Mouse (Mus musculus): ENCODE measurements around the gene Sycp2.

Gene Sycp2

DNA sequence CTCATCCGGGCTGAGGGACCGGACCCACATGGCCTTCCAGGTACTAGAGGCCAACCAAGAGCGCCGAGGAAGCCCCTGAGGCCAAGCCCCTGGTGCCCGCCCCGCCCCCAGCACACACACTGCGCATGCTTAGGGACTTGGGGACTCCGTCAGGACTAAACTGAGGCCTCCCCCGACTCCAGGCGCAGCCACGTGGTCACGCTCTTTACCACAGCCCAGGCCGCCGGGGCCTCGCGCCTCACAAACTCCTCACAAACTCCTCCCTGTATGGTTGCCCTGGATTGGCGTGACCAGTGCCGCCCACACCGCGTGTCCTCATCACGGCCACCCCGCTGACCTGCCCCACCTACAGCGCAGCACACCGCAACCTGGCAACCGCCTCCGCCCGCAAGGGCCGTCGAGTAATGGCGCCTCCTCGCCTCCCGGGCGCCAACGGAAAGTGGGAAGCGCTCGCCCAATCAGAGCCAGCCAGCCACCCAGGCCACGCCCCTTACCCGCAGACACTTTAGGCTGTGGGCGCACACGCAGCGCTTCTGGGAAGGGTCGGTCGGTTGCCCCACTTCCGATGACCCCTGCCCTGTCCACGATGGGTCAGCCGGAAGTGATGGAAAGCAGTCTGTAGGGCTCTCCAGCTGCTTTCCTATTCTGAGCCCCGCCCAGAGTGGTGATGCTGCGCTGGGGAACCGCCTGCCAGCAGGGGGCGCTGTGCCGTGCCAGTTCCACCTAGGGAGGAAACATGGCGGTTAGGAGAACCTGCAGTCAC, at the start of gene Sycp2:
Gene Sycp2, minus strand, starts transcription at position 633 of the 763 bp plus-strand sequence.
- no peak for DNase-seq

GRCm38 (mm10) chr2:178454664-178455516, 47.4 kb upstream of the Sycp2 start:
- DNase-seq = peak; percentile 38

DNA sequence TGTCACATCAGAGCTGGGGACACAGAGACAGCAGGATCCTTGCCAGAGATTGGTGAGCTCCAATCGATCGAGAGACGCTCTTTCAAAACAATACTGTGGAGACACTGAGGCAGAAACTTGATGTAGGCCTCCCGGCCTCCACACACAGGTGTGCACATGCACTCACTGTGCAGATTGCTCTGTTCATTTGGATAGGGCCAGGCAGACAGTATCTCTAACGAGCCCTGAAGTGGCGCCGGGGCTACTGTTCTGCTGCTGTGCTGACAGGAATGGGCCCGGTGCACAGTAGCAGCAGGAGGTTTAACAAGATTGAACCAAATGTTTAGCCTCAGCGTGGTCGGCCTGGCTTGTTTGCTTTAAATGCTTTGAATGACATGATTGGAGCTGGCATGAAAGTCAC, 43.5 kb upstream of the Sycp2 start:
- DNase-seq = no peak

DNA sequence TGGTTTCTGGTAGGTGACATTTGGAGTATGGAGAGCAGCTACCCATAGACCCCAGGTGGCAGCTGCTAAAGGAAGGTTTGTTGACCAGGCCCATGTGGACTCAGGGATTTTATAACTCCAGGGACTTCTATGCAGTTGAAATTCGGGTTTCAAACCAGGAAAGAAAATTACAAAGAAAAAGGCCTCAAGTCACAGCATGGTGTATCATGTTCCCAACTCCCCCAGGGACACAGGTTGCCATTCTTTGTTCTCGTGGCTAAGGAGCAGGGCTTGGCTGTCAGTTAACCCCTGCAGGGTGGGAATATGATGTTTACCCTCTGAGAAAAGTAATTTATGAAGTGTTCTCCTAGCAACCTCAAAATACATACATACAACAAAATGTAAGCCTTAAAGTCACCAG, 42.8 kb upstream of the Sycp2 start:
- no peak for DNase-seq

DNA sequence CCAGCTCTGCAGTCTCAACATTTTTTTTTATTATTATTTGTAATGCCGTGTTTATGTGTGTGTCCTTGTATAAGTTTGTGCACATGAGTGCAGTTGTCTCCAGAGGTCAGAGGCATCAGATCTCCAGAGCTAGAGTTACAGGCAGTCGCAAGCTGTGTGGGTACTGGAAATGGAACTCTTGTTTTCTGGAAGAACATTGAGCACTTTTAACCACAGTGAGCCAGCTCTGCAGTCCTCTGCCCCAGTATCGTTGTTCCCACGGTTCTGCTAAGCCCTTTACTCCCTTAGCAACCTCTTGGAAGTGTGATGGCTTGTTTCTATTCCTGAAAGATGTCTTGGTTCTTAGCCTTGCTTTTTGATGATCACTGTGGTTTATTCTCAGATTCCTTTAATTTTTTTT, 41.9 kb upstream of the Sycp2 start:
- DNase-seq = no peak

DNA sequence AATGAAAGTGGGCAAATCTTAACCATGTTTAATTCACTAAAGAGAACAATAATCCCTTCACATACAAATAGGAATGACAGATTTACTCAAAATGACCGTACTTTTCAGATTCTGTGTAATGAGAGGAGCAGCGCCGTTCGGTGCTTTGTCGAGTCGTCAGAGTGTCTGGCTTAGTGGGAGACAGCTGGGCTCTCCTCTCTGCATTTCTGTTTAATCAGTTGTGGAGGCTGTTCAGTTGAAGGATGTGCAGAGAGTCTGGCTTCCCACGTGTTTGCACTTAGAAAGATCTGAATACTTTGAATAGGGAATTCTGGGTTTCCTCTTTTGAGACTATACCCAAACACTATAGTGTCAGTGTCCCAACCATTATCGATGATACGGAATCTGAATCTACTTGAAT, 29.8 kb upstream of the Sycp2 start:
- DNase-seq = no peak

DNA sequence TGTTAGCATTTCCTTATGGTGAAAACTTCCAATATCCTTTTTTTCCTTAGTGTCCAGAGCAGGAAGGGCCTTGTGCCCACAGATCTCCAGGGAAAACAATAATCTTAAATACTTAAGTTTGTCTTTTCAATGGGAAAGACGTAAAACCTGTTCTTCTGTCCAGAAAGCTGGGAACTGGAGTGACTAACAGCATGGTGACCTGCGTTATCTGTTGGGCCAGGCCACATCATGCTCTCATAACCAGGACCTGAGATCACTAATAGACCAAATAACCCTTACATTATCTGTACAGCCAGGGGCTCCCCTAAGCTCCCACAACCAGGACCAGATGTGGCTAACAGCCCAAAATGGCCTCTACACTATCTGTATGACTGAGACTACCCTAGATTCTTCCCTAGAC, 26.4 kb upstream of the Sycp2 start:
- DNase-seq = no peak

DNA sequence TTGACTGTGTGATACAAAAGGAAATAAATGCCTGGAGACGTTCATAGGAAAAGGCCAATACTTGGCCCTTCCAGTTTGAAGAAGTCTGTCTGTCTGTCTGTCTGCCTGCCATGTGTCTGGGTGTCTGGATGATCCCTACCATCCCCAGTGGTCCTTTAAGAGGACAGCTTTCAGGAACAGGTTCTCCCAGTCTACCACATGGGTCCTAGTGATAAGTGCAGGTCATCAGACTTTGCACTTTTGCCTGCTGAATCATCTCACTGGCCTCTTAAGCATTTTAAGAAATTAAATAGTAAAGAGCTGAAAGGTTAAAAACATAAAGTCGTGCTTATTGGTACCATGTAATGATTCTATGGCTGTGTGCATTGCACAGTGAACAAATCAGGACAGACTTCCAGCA, 26.0 kb upstream of the Sycp2 start:
- no peak for DNase-seq

- no peak for DNase-seq
These were observed 22.7 kb upstream of the Sycp2 start, which contains the start of gene Cdh26 for GRCm38 (mm10) chr2:178430231-178430630. Gene Cdh26 (plus strand): TSS chr2:178430531.

GRCm38 (mm10) chr2:178429426-178429825, 21.9 kb upstream of the Sycp2 start:
- DNase-seq = no peak

- no peak for DNase-seq
These were observed 21.2 kb upstream of the Sycp2 start for GRCm38 (mm10) chr2:178428676-178429075.

- no peak for DNase-seq
These were observed 20.7 kb upstream of the Sycp2 start for GRCm38 (mm10) chr2:178428183-178428582.

DNA sequence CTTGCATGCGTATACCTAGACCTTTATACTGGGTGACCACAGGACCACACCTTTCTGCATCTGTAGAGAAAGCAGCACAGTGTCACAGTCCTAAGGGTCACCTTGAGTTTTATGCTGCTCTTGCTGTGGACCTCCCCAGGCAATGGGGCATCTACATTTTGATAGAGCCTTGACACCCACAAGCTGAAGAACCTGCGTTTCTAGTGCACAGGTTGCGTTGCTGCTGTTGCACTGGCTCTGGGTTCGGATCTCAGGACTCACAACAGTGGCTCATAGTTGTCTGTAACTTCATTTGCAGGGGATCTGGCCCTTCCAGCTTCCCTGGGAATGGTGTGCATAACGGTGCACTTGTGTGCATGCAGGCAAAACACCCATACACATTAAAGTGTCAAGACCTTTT, 19.7 kb upstream of the Sycp2 start:
- DNase-seq = no peak

DNA sequence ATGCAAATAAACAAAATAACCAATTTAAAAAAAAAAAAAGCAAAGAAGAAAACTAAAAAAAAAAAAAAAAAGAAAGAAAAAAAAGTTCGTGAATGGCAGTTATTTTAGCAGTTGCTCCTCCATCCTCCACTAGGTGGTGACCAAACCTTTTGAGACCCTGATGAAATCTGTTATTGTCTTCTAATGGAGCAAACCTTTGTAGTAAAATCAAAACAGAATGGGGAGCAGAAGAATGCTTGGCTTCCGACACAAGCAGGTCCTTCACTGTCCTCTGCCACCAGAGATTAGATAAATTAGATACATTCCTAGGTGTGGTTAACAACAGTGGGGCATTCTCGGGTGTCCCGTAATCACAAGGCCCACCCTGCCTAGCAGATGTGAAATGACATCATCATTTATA, 18.7 kb upstream of the Sycp2 start:
- DNase-seq = peak; percentile 39

GRCm38 (mm10) chr2:178423223-178423622, 15.7 kb upstream of the Sycp2 start:
- DNase-seq = no peak

- no peak for DNase-seq
These were observed 14.7 kb upstream of the Sycp2 start for GRCm38 (mm10) chr2:178422186-178422585.

- DNase-seq = no peak
These were observed 14.1 kb upstream of the Sycp2 start for GRCm38 (mm10) chr2:178421603-178422002.

GRCm38 (mm10) chr2:178420576-178420975, 13.1 kb upstream of the Sycp2 start:
- DNase-seq = no peak

DNA sequence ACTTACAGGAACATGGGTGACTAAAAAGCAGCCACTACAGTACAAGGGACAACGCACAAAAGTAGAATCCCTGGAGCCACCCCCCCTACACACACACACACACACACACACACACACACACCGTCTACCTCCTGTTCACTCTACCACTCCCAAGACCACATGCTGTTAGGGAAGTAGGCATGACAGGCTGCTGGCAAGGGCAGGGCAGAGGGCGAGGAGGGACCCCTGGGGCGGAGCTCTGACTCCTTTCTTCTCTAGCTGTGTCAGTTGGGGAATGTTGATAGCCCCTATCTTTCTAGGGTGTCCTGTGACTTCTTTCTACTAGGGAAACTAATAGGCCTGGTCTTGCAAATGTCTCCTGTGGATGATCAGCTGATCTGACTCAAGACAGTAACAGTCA, 9.5 kb upstream of the Sycp2 start:
- DNase-seq = no peak

DNA sequence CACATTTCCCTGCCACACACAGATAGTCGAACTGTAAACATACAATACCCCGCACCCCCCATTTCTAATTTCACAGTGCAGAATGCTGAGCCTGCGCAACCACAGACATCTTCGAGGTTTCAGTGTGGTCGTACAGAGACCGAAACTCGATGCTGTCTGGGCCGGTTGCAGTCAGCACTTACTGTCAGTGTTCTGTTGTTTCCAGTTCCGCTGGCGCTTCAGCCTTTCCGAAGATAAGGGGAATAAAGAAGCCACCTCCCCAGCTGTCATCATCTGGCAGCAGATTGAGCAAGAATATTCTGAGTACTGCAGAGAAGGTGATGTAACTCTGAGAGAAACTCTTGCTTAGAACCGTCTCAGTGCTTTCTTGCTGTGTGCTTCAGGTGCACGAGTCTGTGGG, 8.9 kb upstream of the Sycp2 start:
- DNase-seq = no peak

DNA sequence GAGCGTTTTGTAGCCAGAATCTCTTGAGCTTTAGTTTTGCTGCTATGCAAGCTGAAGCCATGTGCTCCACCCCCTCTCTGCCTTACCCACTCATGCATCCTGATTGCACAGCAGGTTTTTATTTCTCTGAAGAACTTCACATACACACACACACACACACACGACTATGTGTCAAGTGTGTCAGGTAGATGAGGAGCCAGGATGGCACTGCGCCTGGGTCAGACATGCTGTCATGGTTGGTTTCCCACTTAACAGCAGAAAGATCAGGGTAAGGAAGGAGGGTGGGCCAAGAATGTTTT, 7.6 kb upstream of the Sycp2 start:
- DNase-seq = no peak

GRCm38 (mm10) chr2:178414261-178415149, 7.0 kb upstream of the Sycp2 start, which contains the start of the genes Ppp1r3d and Fam217b:
Gene Ppp1r3d (minus strand): TSS chr2:178414472.
Gene Fam217b (plus strand): TSS chr2:178414524.
- DNase-seq = peak; percentile 71

All from kidney, postnatal 14 days (tissue).